Mouse (Mus musculus): ENCODE measurements around the gene Fmo2. TPM values are rescaled to one million over a fixed set of nuclear protein-coding genes. Genes with fewer than 3 reads are reported as not detected.

Gene Fmo2
- polyA plus RNA-seq, 1 experiment: not detected

- Histone ChIP-seq H3K79me2 (ENCODE audit: control insufficient read depth, insufficient read depth) (no peaks in the 10 kb centered on the region), H3ac (ENCODE audit: control insufficient read depth, insufficient read length) (no peak overlapping the region), H3K36me3 (ENCODE audit: control insufficient read depth, insufficient read depth) (no peaks in the 10 kb centered on the region), H3K4me2 (ENCODE audit: low read depth) (peak overlapping the region; percentile 98), H3K4me3 (peak overlapping the region; percentile 7), H3K27me3 (ENCODE audit: control insufficient read depth, insufficient read depth, insufficient read length) (peaks cover 5% of the 10 kb centered on the region)
- TF ChIP-seq MYOG (IDR thresholded peaks at IDR 0.05; ENCODE audit: control insufficient read depth in 1 of 3, insufficient read depth in 1 of 3, insufficient read length in 2 of 3, low read depth in 2 of 3) (no peak), POLR2A (IDR thresholded peaks at IDR 0.05; ENCODE audit: insufficient read length, low read depth) (no peak), TCF12 (IDR thresholded peaks at IDR 0.05; ENCODE audit: insufficient read depth, poor library complexity, severe bottlenecking) (no peak), REST (IDR thresholded peaks at IDR 0.05; ENCODE audit: insufficient read depth, insufficient read length) (no peak), MYOD1 (IDR thresholded peaks at IDR 0.05; ENCODE audit: control insufficient read depth in 1 of 3, insufficient read length in 2 of 3, low read depth in 2 of 3) (no peak), TCF3 (IDR thresholded peaks at IDR 0.05; ENCODE audit: insufficient read length, low read depth) (no peak), POLR2AphosphoS2 (IDR thresholded peaks at IDR 0.05; ENCODE audit: insufficient read length, low read depth) (no peak), E2F4 (IDR thresholded peaks at IDR 0.05; ENCODE audit: insufficient read depth) (no peak)
Measured at GRCm38 (mm10) chr1:162858748-162859130, 39.8 kb downstream of the Fmo2 start.

- H3K79me2 ChIP-seq (ENCODE audit: control insufficient read depth, insufficient read depth): no peaks in the 10 kb centered on the region
- no peaks in the 10 kb centered on the region for H3K36me3 ChIP-seq (ENCODE audit: control insufficient read depth, insufficient read depth)
- H3K4me3 ChIP-seq: peak overlapping the region; percentile 7
- TF ChIP-seq CEBPB (IDR thresholded peaks at IDR 0.05; ENCODE audit: insufficient read depth, poor library complexity, severe bottlenecking) (no peak), POLR2AphosphoS2 (IDR thresholded peaks at IDR 0.05; ENCODE audit: insufficient read length, low read depth) (no peak), REST (IDR thresholded peaks at IDR 0.05; ENCODE audit: insufficient read depth, insufficient read length) (no peak), POLR2A (IDR thresholded peaks at IDR 0.05; ENCODE audit: insufficient read length, low read depth) (no peak), MYOG (IDR thresholded peaks at IDR 0.05; ENCODE audit: control insufficient read depth in 1 of 3, insufficient read depth in 1 of 3, insufficient read length in 2 of 3, low read depth in 2 of 3) (no peak), E2F4 (IDR thresholded peaks at IDR 0.05; ENCODE audit: insufficient read depth) (no peak), TCF3 (IDR thresholded peaks at IDR 0.05; ENCODE audit: insufficient read length, low read depth) (no peak), SRF (IDR thresholded peaks at IDR 0.05; ENCODE audit: control insufficient read depth, insufficient read length, low read depth) (no peak), TCF12 (IDR thresholded peaks at IDR 0.05; ENCODE audit: insufficient read depth, poor library complexity, severe bottlenecking) (no peak), USF1 (IDR thresholded peaks at IDR 0.05; ENCODE audit: low read depth) (no peak), MAX (IDR thresholded peaks at IDR 0.05; ENCODE audit: low read depth) (no peak), MYOD1 (IDR thresholded peaks at IDR 0.05; ENCODE audit: control insufficient read depth in 1 of 3, insufficient read length in 2 of 3, low read depth in 2 of 3) (no peak)
- no peak overlapping the region for H3ac ChIP-seq (ENCODE audit: control insufficient read depth, insufficient read length)
- peaks cover 5% of the 10 kb centered on the region for H3K27me3 ChIP-seq (ENCODE audit: control insufficient read depth, insufficient read depth, insufficient read length)
- peak overlapping the region; percentile 98 for H3K4me2 ChIP-seq (ENCODE audit: low read depth)
Measured at GRCm38 (mm10) chr1:162857766-162858747, 40.5 kb downstream of the Fmo2 start.

GRCm38 (mm10) chr1:162853812-162854482 is 44.6 kb downstream of the Fmo2 start:
- Histone ChIP-seq H3K4me2 (ENCODE audit: low read depth) (no peak overlapping the region), H3K4me3 (no peak overlapping the region), H3ac (ENCODE audit: control insufficient read depth, insufficient read length) (no peak overlapping the region), H3K36me3 (ENCODE audit: control insufficient read depth, insufficient read depth) (no peaks in the 10 kb centered on the region), H3K79me2 (ENCODE audit: control insufficient read depth, insufficient read depth) (no peaks in the 10 kb centered on the region), H3K27me3 (ENCODE audit: control insufficient read depth, insufficient read depth, insufficient read length) (peaks cover 5% of the 10 kb centered on the region)
- no peak for TF ChIP-seq MYOD1 (IDR thresholded peaks at IDR 0.05; ENCODE audit: control insufficient read depth in 1 of 3, insufficient read length in 2 of 3, low read depth in 2 of 3)
- no peak for TF ChIP-seq USF1 (IDR thresholded peaks at IDR 0.05; ENCODE audit: low read depth)
- TF ChIP-seq MYOG (IDR thresholded peaks at IDR 0.05; ENCODE audit: control insufficient read depth in 1 of 3, insufficient read depth in 1 of 3, insufficient read length in 2 of 3, low read depth in 2 of 3): no peak
- TF ChIP-seq CEBPB (IDR thresholded peaks at IDR 0.05; ENCODE audit: insufficient read depth, poor library complexity, severe bottlenecking): no peak
- TF ChIP-seq REST (IDR thresholded peaks at IDR 0.05; ENCODE audit: insufficient read depth, insufficient read length): no peak
- no peak for TF ChIP-seq POLR2A (IDR thresholded peaks at IDR 0.05; ENCODE audit: insufficient read length, low read depth)

GRCm38 (mm10) chr1:162847554-162847953 is 51.0 kb downstream of the Fmo2 start:
- no peaks in the 10 kb centered on the region for H3K36me3 ChIP-seq (ENCODE audit: control insufficient read depth, insufficient read depth)
- TF ChIP-seq MYOD1 (IDR thresholded peaks at IDR 0.05; ENCODE audit: control insufficient read depth in 1 of 3, insufficient read length in 2 of 3, low read depth in 2 of 3): no peak
- no peak for TF ChIP-seq MYOG (IDR thresholded peaks at IDR 0.05; ENCODE audit: control insufficient read depth in 1 of 3, insufficient read depth in 1 of 3, insufficient read length in 2 of 3, low read depth in 2 of 3)
- H3K27me3 ChIP-seq (ENCODE audit: control insufficient read depth, insufficient read depth, insufficient read length): no peaks in the 10 kb centered on the region
- no peaks in the 10 kb centered on the region for H3K79me2 ChIP-seq (ENCODE audit: control insufficient read depth, insufficient read depth)
- no peak overlapping the region for H3K4me3 ChIP-seq
- no peak overlapping the region for H3K4me2 ChIP-seq (ENCODE audit: low read depth)
- no peak overlapping the region for H3ac ChIP-seq (ENCODE audit: control insufficient read depth, insufficient read length)

Measured in myocyte (in vitro differentiated cells).